Mouse (Mus musculus) heart, embryonic 15.5 days (tissue): ENCODE measurements around the gene Lrmda. TPM values are rescaled to one million over a fixed set of nuclear protein-coding genes. Genes with fewer than 3 reads are reported as not detected.

Experiments
- ATAC-seq: fragments of 200-750 bp; cut with Nextera tagmentation; replicated peaks from 2 replicates; pipeline ENCODE4 v1.8.0; 2017; ENCODE audit warnings: low read depth, moderate TSS enrichment; ENCODE audit not compliant: insufficient number of reproducible peaks, insufficient read depth, low FRiP score
- H3K27ac ChIP-seq: fragments of 300-500 bp; sonication (generic); 2 replicates; pipeline ENCODE4 v1.5.1; 2015; ENCODE audit warnings: mild to moderate bottlenecking, inconsistent platforms
- H3K27me3 ChIP-seq: fragments of 300-500 bp; sonication (generic); 2 replicates; pipeline ENCODE4 v1.6.1; 2015; ENCODE audit warnings: inconsistent platforms
- H3K36me3 ChIP-seq: fragments of 300-500 bp; sonication (generic); 2 replicates; pipeline ENCODE4 v1.6.1; 2015; ENCODE audit warnings: mild to moderate bottlenecking, inconsistent platforms
- H3K4me1 ChIP-seq: fragments of 300-500 bp; sonication (generic); replicated peaks from 2 replicates; pipeline ENCODE4 v1.6.1; 2015; ENCODE audit warnings: inconsistent platforms
- H3K4me2 ChIP-seq: fragments of 300-500 bp; sonication (generic); 2 replicates; pipeline ENCODE4 v1.6.1; 2015; ENCODE audit warnings: inconsistent platforms, mild to moderate bottlenecking, moderate library complexity
- H3K4me3 ChIP-seq: fragments of 300-500 bp; sonication (generic); 2 replicates; pipeline ENCODE4 v1.5.1; 2015; ENCODE audit warnings: mild to moderate bottlenecking, inconsistent platforms
- H3K9ac ChIP-seq: fragments of 300-500 bp; sonication (generic); 2 replicates; pipeline ENCODE4 v1.6.1; 2015; ENCODE audit warnings: mild to moderate bottlenecking, inconsistent platforms
- H3K9me3 ChIP-seq: fragments of 300-500 bp; sonication (generic); replicated peaks from 2 replicates; pipeline ENCODE4 v1.6.1; 2016; ENCODE audit warnings: inconsistent platforms
- WGBS: fragments of 180-500 bp; shearing (Covaris S2); methylation state at CpG from one replicate; pipeline ENCODE4 v1.1.7; 2015; ENCODE audit warnings: mixed read lengths; 5-methylcytosine and 5-hydroxymethylcytosine counted together
- polyA plus RNA-seq: library from polyadenylated mRNA; unstranded; fragments of >200 nt; fragmentation: Nextera tagmentation; extraction: Ambion mirVana; gene quantifications from 2 replicates; pipeline ENCODE4 v1.2.1, GENCODE M21; 2015

The Lrmda gene
- polyA plus RNA-seq, 1 experiment from 2014 or later: 0.83 TPM

- H3K4me2 ChIP-seq: 0 out of 2 replicates have a peak overlapping the region, but pooled peaks have one; percentile 61
- ATAC-seq: no peak
- no peaks in the 10 kb centered on the region for H3K9me3 ChIP-seq
- H3K9ac ChIP-seq: no peak overlapping the region
- 47% methylated on average over 5 of the region's 5 CpGs for WGBS
- H3K4me1 ChIP-seq: peaks cover 10% of the 10 kb centered on the region
- no peak overlapping the region for H3K27ac ChIP-seq
- no peak overlapping the region for H3K4me3 ChIP-seq
- H3K27me3 ChIP-seq: no peaks in the 10 kb centered on the region
- H3K36me3 ChIP-seq: no peaks in the 10 kb centered on the region
These were observed 789.2 kb downstream of the Lrmda start for GRCm38 (mm10) chr14:22808595-22809166.

DNA sequence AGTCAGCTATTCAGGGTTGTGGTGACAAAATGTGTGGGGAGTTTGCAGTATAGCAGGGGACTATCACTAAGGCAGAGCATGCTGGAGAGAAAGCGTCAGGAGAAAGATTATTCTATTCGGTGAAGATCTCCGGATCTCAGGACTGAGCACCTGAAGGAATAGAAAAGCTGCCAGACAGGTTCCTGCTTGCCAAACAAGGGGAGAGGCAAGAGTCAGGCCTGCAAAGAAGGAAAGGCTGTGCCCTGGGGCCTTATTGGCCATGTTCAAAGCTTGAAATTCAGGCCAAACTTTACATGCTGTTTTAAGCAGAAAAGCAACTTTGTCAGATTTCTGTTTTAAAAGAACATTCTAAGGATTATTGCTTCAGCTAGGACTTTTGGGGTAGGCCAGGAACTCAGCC is 789.7 kb downstream of the Lrmda start:
- H3K4me3 ChIP-seq: no peak overlapping the region
- peaks cover 10% of the 10 kb centered on the region for H3K4me1 ChIP-seq
- 76% methylated on average over 3 of the region's 3 CpGs for WGBS
- no peak for ATAC-seq
- no peak overlapping the region for H3K4me2 ChIP-seq
- H3K27ac ChIP-seq: no peak overlapping the region
- H3K9ac ChIP-seq: no peak overlapping the region
- no peaks in the 10 kb centered on the region for H3K27me3 ChIP-seq
- no peaks in the 10 kb centered on the region for H3K9me3 ChIP-seq
- H3K36me3 ChIP-seq: no peaks in the 10 kb centered on the region

DNA sequence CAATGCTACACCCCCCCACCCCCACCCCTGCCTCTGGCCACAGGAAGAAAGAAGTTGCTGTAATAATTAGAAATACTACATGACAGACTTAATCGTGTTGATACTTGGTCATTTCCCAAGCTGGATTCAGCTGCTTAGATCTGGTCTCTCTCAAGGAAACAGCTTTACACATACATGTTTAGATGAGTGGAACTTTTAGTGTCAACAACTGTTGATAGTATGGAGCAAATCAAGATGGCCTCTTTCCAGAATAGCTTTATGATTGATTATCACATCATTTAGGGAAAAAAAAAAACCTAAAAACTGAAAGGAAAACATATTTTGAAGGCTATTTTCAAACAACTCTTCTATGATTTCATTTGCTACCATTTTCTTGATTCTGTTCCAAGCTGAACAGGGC is 791.0 kb downstream of the Lrmda start:
- 38% methylated on average over 1 of the region's 1 CpGs for WGBS
- no peak for ATAC-seq
- H3K36me3 ChIP-seq: no peaks in the 10 kb centered on the region
- no peaks in the 10 kb centered on the region for H3K9me3 ChIP-seq
- H3K9ac ChIP-seq: no peak overlapping the region
- H3K27ac ChIP-seq: no peak overlapping the region
- peaks cover 10% of the 10 kb centered on the region for H3K4me1 ChIP-seq
- no peak overlapping the region for H3K4me2 ChIP-seq
- H3K27me3 ChIP-seq: no peaks in the 10 kb centered on the region
- H3K4me3 ChIP-seq: no peak overlapping the region

DNA sequence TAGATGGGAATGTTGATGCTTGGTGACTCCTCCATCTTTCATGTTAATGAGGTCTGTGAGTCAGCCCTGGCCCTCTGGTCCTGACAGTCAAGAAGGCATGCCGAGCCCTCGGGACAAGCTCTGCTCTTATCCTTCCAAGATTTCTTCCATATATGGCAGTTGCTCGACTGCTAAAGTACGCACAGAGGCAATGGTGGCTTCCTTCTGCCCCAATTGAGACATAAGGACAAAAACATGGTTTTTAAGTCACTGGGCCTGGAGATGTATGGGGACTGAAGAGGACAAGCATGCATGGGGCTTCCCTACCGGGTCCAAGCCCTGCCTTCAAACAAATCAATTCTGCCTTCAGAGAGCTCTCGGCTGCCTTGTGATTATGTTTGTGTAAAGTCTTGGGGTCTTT is 793.3 kb downstream of the Lrmda start:
- 55% methylated on average over 6 of the region's 6 CpGs for WGBS
- Histone ChIP-seq H3K4me1 (peaks cover 5% of the 10 kb centered on the region), H3K9ac (no peak overlapping the region), H3K9me3 (no peaks in the 10 kb centered on the region), H3K27ac (no peak overlapping the region), H3K4me2 (no peak overlapping the region), H3K36me3 (no peaks in the 10 kb centered on the region), H3K4me3 (no peak overlapping the region), H3K27me3 (no peaks in the 10 kb centered on the region)
- no peak for ATAC-seq

GRCm38 (mm10) chr14:22813389-22813788 is 793.9 kb downstream of the Lrmda start:
- Histone ChIP-seq H3K4me2 (no peak overlapping the region), H3K4me3 (no peak overlapping the region), H3K4me1 (peaks cover 2% of the 10 kb centered on the region; the same call in 1 of the 2 replicates), H3K36me3 (no peaks in the 10 kb centered on the region), H3K9me3 (no peaks in the 10 kb centered on the region), H3K9ac (no peak overlapping the region), H3K27ac (no peak overlapping the region), H3K27me3 (no peaks in the 10 kb centered on the region)
- WGBS: 48% methylated on average over 7 of the region's 7 CpGs
- no peak for ATAC-seq

GRCm38 (mm10) chr14:22814811-22815345 is 795.4 kb downstream of the Lrmda start:
- Histone ChIP-seq H3K4me3 (no peak overlapping the region), H3K9ac (no peak overlapping the region), H3K4me2 (no peak overlapping the region), H3K36me3 (no peaks in the 10 kb centered on the region), H3K27me3 (no peaks in the 10 kb centered on the region), H3K27ac (0 out of 2 replicates have a peak overlapping the region, but pooled peaks have one; percentile 20), H3K9me3 (no peaks in the 10 kb centered on the region), H3K4me1 (peaks cover 2% of the 10 kb centered on the region; the same call in 1 of the 2 replicates)
- no peak for ATAC-seq
- 60% methylated on average over 9 of the region's 9 CpGs for WGBS

- Histone ChIP-seq H3K27ac (no peak overlapping the region), H3K4me2 (no peak overlapping the region), H3K4me3 (no peak overlapping the region), H3K4me1 (peaks cover 2% of the 10 kb centered on the region; the same call in 1 of the 2 replicates), H3K9me3 (no peaks in the 10 kb centered on the region), H3K36me3 (no peaks in the 10 kb centered on the region), H3K27me3 (no peaks in the 10 kb centered on the region), H3K9ac (no peak overlapping the region)
- WGBS: 65% methylated on average over 6 of the region's 6 CpGs
- ATAC-seq: no peak
These were observed 798.1 kb downstream of the Lrmda start for GRCm38 (mm10) chr14:22817346-22818201.

GRCm38 (mm10) chr14:22818202-22818530 is 798.7 kb downstream of the Lrmda start:
- no peak for ATAC-seq
- Histone ChIP-seq H3K4me3 (no peak overlapping the region), H3K9ac (no peak overlapping the region), H3K4me2 (no peak overlapping the region), H3K27ac (no peak overlapping the region), H3K36me3 (no peaks in the 10 kb centered on the region), H3K27me3 (no peaks in the 10 kb centered on the region), H3K9me3 (no peaks in the 10 kb centered on the region), H3K4me1 (peaks cover 2% of the 10 kb centered on the region; the same call in 1 of the 2 replicates)
- WGBS: 58% methylated on average over 3 of the region's 3 CpGs

DNA sequence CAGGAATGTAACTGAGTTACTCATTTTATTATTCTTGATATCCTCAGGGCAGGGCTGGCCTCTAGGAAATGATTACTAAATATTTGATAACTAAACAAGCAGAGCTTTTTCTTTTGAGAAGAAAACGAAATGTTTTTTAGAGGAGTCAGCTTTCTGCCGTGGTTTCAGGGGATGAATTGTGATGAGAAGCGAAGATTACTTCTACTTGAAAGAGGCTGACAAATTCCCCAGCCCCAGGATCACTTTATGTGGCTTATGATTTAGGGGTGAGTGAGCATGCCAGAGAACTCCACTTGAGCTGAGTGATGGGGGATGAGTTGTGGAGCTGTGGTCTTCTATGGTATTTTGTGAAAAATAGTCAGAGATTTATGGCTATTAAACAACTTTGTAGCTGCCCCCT is 803.4 kb downstream of the Lrmda start:
- H3K27me3 ChIP-seq: no peaks in the 10 kb centered on the region
- ATAC-seq: no peak
- H3K4me2 ChIP-seq: no peak overlapping the region
- no peak overlapping the region for H3K4me3 ChIP-seq
- no peak overlapping the region for H3K27ac ChIP-seq
- H3K9ac ChIP-seq: no peak overlapping the region
- H3K4me1 ChIP-seq: no peaks in the 10 kb centered on the region
- H3K36me3 ChIP-seq: no peaks in the 10 kb centered on the region
- 59% methylated on average over 3 of the region's 3 CpGs for whole genome bisulfite sequencing
- H3K9me3 ChIP-seq: no peaks in the 10 kb centered on the region

GRCm38 (mm10) chr14:22826825-22827224 is 807.3 kb downstream of the Lrmda start:
- WGBS: 65% methylated on average over 3 of the region's 3 CpGs
- H3K27me3 ChIP-seq: no peaks in the 10 kb centered on the region
- no peak overlapping the region for H3K27ac ChIP-seq
- ATAC-seq: no peak
- H3K9ac ChIP-seq: no peak overlapping the region
- H3K4me1 ChIP-seq: no peaks in the 10 kb centered on the region
- H3K4me2 ChIP-seq: no peak overlapping the region
- no peaks in the 10 kb centered on the region for H3K36me3 ChIP-seq
- H3K9me3 ChIP-seq: no peaks in the 10 kb centered on the region
- no peak overlapping the region for H3K4me3 ChIP-seq

- no peaks in the 10 kb centered on the region for H3K4me1 ChIP-seq
- H3K4me2 ChIP-seq: no peak overlapping the region
- no peaks in the 10 kb centered on the region for H3K9me3 ChIP-seq
- no peak for ATAC-seq
- H3K9ac ChIP-seq: no peak overlapping the region
- H3K27ac ChIP-seq: no peak overlapping the region
- no peak overlapping the region for H3K4me3 ChIP-seq
- no peaks in the 10 kb centered on the region for H3K36me3 ChIP-seq
- H3K27me3 ChIP-seq: no peaks in the 10 kb centered on the region
These were observed 817.5 kb downstream of the Lrmda start for GRCm38 (mm10) chr14:22837058-22837457.
